Mouse (Mus musculus): ENCODE data around the gene Zfp358. TPM values are rescaled to one million over a fixed set of nuclear protein-coding genes. Genes with fewer than 3 reads are reported as not detected.

The Zfp358 gene
- polyA plus RNA-seq, 1 experiment from 2014 or later = 61.1 TPM

- no peaks in the 10 kb centered on the region for H3K4me1 ChIP-seq (replicated peaks)
- ATAC-seq (ENCODE audit: insufficient number of reproducible peaks, insufficient read depth, low FRiP score, low TSS enrichment, low read depth) = no peak
- no peak overlapping the region for H3K27ac ChIP-seq
- H3K4me3 ChIP-seq (replicated peaks) = no peak overlapping the region
- 98% methylated on average over 18 of the region's 18 CpGs for WGBS
- peaks cover 44% of the 10 kb centered on the region for H3K36me3 ChIP-seq
- no peak overlapping the region for H3K4me2 ChIP-seq
- H3K9me3 ChIP-seq = no peaks in the 10 kb centered on the region
- H3K27me3 ChIP-seq = no peaks in the 10 kb centered on the region
- H3K9ac ChIP-seq (replicated peaks) = no peak overlapping the region
These were observed 39.0 kb downstream of the Zfp358 start for GRCm38 (mm10) chr8:3531936-3532335.

GRCm38 (mm10) chr8:3536053-3536841, 43.3 kb downstream of the Zfp358 start:
- Histone ChIP-seq H3K4me2 (no peak overlapping the region), H3K27me3 (no peaks in the 10 kb centered on the region), H3K9ac (replicated peaks) (no peak overlapping the region), H3K9me3 (no peaks in the 10 kb centered on the region), H3K4me1 (replicated peaks) (no peaks in the 10 kb centered on the region), H3K36me3 (peaks cover 77% of the 10 kb centered on the region), H3K4me3 (replicated peaks) (no peak overlapping the region), H3K27ac (no peak overlapping the region)
- ATAC-seq (ENCODE audit: insufficient number of reproducible peaks, insufficient read depth, low FRiP score, low TSS enrichment, low read depth) = no peak
- whole genome bisulfite sequencing = 64% methylated on average over 15 of the region's 15 CpGs

GRCm38 (mm10) chr8:3536940-3537339, 44.0 kb downstream of the Zfp358 start:
- H3K4me1 ChIP-seq (replicated peaks) = no peaks in the 10 kb centered on the region
- H3K4me2 ChIP-seq = no peak overlapping the region
- H3K27ac ChIP-seq = no peak overlapping the region
- H3K9me3 ChIP-seq = no peaks in the 10 kb centered on the region
- WGBS = 95% methylated on average over 9 of the region's 9 CpGs
- peaks cover 76% of the 10 kb centered on the region for H3K36me3 ChIP-seq
- no peak overlapping the region for H3K4me3 ChIP-seq (replicated peaks)
- no peaks in the 10 kb centered on the region for H3K27me3 ChIP-seq
- H3K9ac ChIP-seq (replicated peaks) = no peak overlapping the region
- ATAC-seq (ENCODE audit: insufficient number of reproducible peaks, insufficient read depth, low FRiP score, low TSS enrichment, low read depth) = no peak

- Histone ChIP-seq H3K4me3 (replicated peaks) (no peak overlapping the region), H3K27ac (no peak overlapping the region), H3K4me2 (no peak overlapping the region), H3K4me1 (replicated peaks) (no peaks in the 10 kb centered on the region), H3K9me3 (no peaks in the 10 kb centered on the region), H3K9ac (replicated peaks) (no peak overlapping the region), H3K36me3 (peaks cover 75% of the 10 kb centered on the region), H3K27me3 (no peaks in the 10 kb centered on the region)
- WGBS = 91% methylated on average over 26 of the region's 26 CpGs
- ATAC-seq (ENCODE audit: insufficient number of reproducible peaks, insufficient read depth, low FRiP score, low TSS enrichment, low read depth) = no peak
These were observed 44.7 kb downstream of the Zfp358 start for GRCm38 (mm10) chr8:3537666-3538065.

- 84% methylated on average over 7 of the region's 7 CpGs for WGBS
- no peaks in the 10 kb centered on the region for H3K27me3 ChIP-seq
- no peak overlapping the region for H3K4me2 ChIP-seq
- H3K9me3 ChIP-seq = no peaks in the 10 kb centered on the region
- H3K4me3 ChIP-seq (replicated peaks) = no peak overlapping the region
- ATAC-seq (ENCODE audit: insufficient number of reproducible peaks, insufficient read depth, low FRiP score, low TSS enrichment, low read depth) = no peak
- no peaks in the 10 kb centered on the region for H3K4me1 ChIP-seq (replicated peaks)
- no peak overlapping the region for H3K9ac ChIP-seq (replicated peaks)
- H3K36me3 ChIP-seq = peaks cover 83% of the 10 kb centered on the region
- no peak overlapping the region for H3K27ac ChIP-seq
These were observed 46.2 kb downstream of the Zfp358 start for GRCm38 (mm10) chr8:3539146-3539545.

GRCm38 (mm10) chr8:3540076-3540475, 47.1 kb downstream of the Zfp358 start:
- Histone ChIP-seq H3K4me2 (no peak overlapping the region), H3K4me3 (replicated peaks) (no peak overlapping the region), H3K27ac (no peak overlapping the region), H3K36me3 (peaks cover 92% of the 10 kb centered on the region), H3K27me3 (no peaks in the 10 kb centered on the region), H3K4me1 (replicated peaks) (no peaks in the 10 kb centered on the region), H3K9me3 (no peaks in the 10 kb centered on the region), H3K9ac (replicated peaks) (no peak overlapping the region)
- WGBS = 94% methylated on average over 4 of the region's 4 CpGs
- ATAC-seq (ENCODE audit: insufficient number of reproducible peaks, insufficient read depth, low FRiP score, low TSS enrichment, low read depth) = no peak

GRCm38 (mm10) chr8:3546511-3546910, 53.6 kb downstream of the Zfp358 start:
- Histone ChIP-seq H3K9me3 (no peaks in the 10 kb centered on the region), H3K27ac (no peak overlapping the region), H3K9ac (replicated peaks) (no peak overlapping the region), H3K36me3 (peaks cover 42% of the 10 kb centered on the region), H3K27me3 (no peaks in the 10 kb centered on the region), H3K4me3 (replicated peaks) (no peak overlapping the region), H3K4me2 (no peak overlapping the region), H3K4me1 (replicated peaks) (no peaks in the 10 kb centered on the region)
- no peak for ATAC-seq (ENCODE audit: insufficient number of reproducible peaks, insufficient read depth, low FRiP score, low TSS enrichment, low read depth)
- WGBS = 89% methylated on average over 2 of the region's 2 CpGs

Other genes with a start within 250 kb of the Zfp358 start
- gene Insr, start 213.5 kb upstream of the Zfp358 start, polyA plus RNA-seq (2016; fragmentation: Nextera tagmentation; extraction: Ambion mirVana) = 36.2 and 36.9 TPM in 2 replicates
- gene A430078G23Rik, start 139.7 kb upstream of the Zfp358 start, polyA plus RNA-seq (2016; fragmentation: Nextera tagmentation; extraction: Ambion mirVana) = 0.15 TPM in 1 of 2 replicates, not detected in the other
- 12.3 and 13.6 TPM in 2 replicates for gene Arhgef18, start 100.1 kb upstream of the Zfp358 start, polyA plus RNA-seq (2016; fragmentation: Nextera tagmentation; extraction: Ambion mirVana)
- 5.9 and 7.6 TPM in 2 replicates for gene Pex11g, start 25.5 kb upstream of the Zfp358 start, polyA plus RNA-seq (2016; fragmentation: Nextera tagmentation; extraction: Ambion mirVana)
- not detected in 2 replicates for gene Tex45, start 22.3 kb upstream of the Zfp358 start, polyA plus RNA-seq (2016; fragmentation: Nextera tagmentation; extraction: Ambion mirVana)
- gene Mcoln1, start 7.3 kb downstream of the Zfp358 start, polyA plus RNA-seq (2016; fragmentation: Nextera tagmentation; extraction: Ambion mirVana) = 52.9 and 59.4 TPM in 2 replicates
- 22.9 and 29.5 TPM in 2 replicates for gene Pnpla6, start 22.2 kb downstream of the Zfp358 start, polyA plus RNA-seq (2016; fragmentation: Nextera tagmentation; extraction: Ambion mirVana)
- gene C330021F23Rik, start 74.9 kb downstream of the Zfp358 start, polyA plus RNA-seq (2016; fragmentation: Nextera tagmentation; extraction: Ambion mirVana) = 0.69 and 0.74 TPM in 2 replicates
- 7.0 and 8.5 TPM in 2 replicates for gene Camsap3, start 94.2 kb downstream of the Zfp358 start, polyA plus RNA-seq (2016; fragmentation: Nextera tagmentation; extraction: Ambion mirVana)
- gene Xab2, start 128.2 kb downstream of the Zfp358 start, polyA plus RNA-seq (2016; fragmentation: Nextera tagmentation; extraction: Ambion mirVana) = 67.7 and 68.9 TPM in 2 replicates
- gene Pet100, start 128.4 kb downstream of the Zfp358 start, polyA plus RNA-seq (2016; fragmentation: Nextera tagmentation; extraction: Ambion mirVana) = 115 and 133 TPM in 2 replicates
- gene Pcp2, start 132.4 kb downstream of the Zfp358 start, polyA plus RNA-seq (2016; fragmentation: Nextera tagmentation; extraction: Ambion mirVana) = 0.31 and 0.61 TPM in 2 replicates
- 27.8 and 32.4 TPM in 2 replicates for gene Stxbp2, start 137.8 kb downstream of the Zfp358 start, polyA plus RNA-seq (2016; fragmentation: Nextera tagmentation; extraction: Ambion mirVana)
- not detected in 2 replicates for gene Retn, start 162.6 kb downstream of the Zfp358 start, polyA plus RNA-seq (2016; fragmentation: Nextera tagmentation; extraction: Ambion mirVana)
- not detected in 2 replicates for gene Mcemp1, start 172.6 kb downstream of the Zfp358 start, polyA plus RNA-seq (2016; fragmentation: Nextera tagmentation; extraction: Ambion mirVana)
- gene Fcor, start 179.2 kb downstream of the Zfp358 start, polyA plus RNA-seq (2016; fragmentation: Nextera tagmentation; extraction: Ambion mirVana) = 13.9 and 14.0 TPM in 2 replicates
- gene Trappc5, start 183.2 kb downstream of the Zfp358 start, polyA plus RNA-seq (2016; fragmentation: Nextera tagmentation; extraction: Ambion mirVana) = 37.6 and 38.2 TPM in 2 replicates
- gene Fcer2a, start 201.0 kb downstream of the Zfp358 start, polyA plus RNA-seq (2016; fragmentation: Nextera tagmentation; extraction: Ambion mirVana) = 0.37 TPM in 1 of 2 replicates, not detected in the other
- gene Clec4g, start 227.5 kb downstream of the Zfp358 start, polyA plus RNA-seq (2016; fragmentation: Nextera tagmentation; extraction: Ambion mirVana) = not detected in 2 replicates